Mouse (Mus musculus): ENCODE data around the gene Gabrr1.

Gabrr1 gene

GRCm38 (mm10) chr4:33208881-33209841, 76.8 kb downstream of the Gabrr1 start, which contains the start of gene Srsf12:
Gene Srsf12, plus strand, starts transcription at chr4:33208991.
- DNase-seq (ENCODE audit: low spot score), result no peak

All from c-Kit-positive CD71-positive TER-119-positive erythroid progenitor cells, embryonic 14.5 days (primary cell).